Mouse (Mus musculus) liver, adult (tissue): ENCODE measurements around the gene Atp2a1.

Source experiments
- GATA4 ChIP-seq: IDR thresholded peaks from 2 replicates; pipeline ENCODE4 v1.6.1; 2014; ENCODE audit warnings: mild to moderate bottlenecking, low read length; ENCODE audit not compliant: insufficient replicate concordance

The Atp2a1 gene

GRCm38 (mm10) chr7:126444536-126444935 lies 18.4 kb downstream of the Atp2a1 start:
- TF ChIP-seq GATA4: no peak

GRCm38 (mm10) chr7:126443997-126444396 lies 18.9 kb downstream of the Atp2a1 start:
- TF ChIP-seq GATA4: no peak

- TF ChIP-seq GATA4: no peak
These were observed 22.8 kb downstream of the Atp2a1 start for GRCm38 (mm10) chr7:126440134-126440533.

- TF ChIP-seq GATA4: no peak
These were observed 26.1 kb downstream of the Atp2a1 start for GRCm38 (mm10) chr7:126436851-126437250.

- no peak for TF ChIP-seq GATA4
These were observed 27.1 kb downstream of the Atp2a1 start for GRCm38 (mm10) chr7:126435801-126436200.

GRCm38 (mm10) chr7:126434726-126435125 lies 28.2 kb downstream of the Atp2a1 start:
- no peak for TF ChIP-seq GATA4

- no peak for TF ChIP-seq GATA4
These were observed 32.7 kb downstream of the Atp2a1 start for GRCm38 (mm10) chr7:126430167-126430566.

GRCm38 (mm10) chr7:126429503-126429898 lies 33.4 kb downstream of the Atp2a1 start:
- no peak for TF ChIP-seq GATA4

- TF ChIP-seq GATA4: no peak
These were observed 34.0 kb downstream of the Atp2a1 start, which contains the start of gene Rabep2 for GRCm38 (mm10) chr7:126428631-126429502. Rabep2 (plus strand) TSS chr7:126428759.

GRCm38 (mm10) chr7:126428154-126428553 lies 34.8 kb downstream of the Atp2a1 start:
- no peak for TF ChIP-seq GATA4

- TF ChIP-seq GATA4: no peak
These were observed 35.5 kb downstream of the Atp2a1 start for GRCm38 (mm10) chr7:126427323-126427860.

GRCm38 (mm10) chr7:126424161-126424560 lies 38.7 kb downstream of the Atp2a1 start:
- TF ChIP-seq GATA4: no peak

- no peak for TF ChIP-seq GATA4
These were observed 41.2 kb downstream of the Atp2a1 start for GRCm38 (mm10) chr7:126421756-126422155.

GRCm38 (mm10) chr7:126418496-126418895 lies 44.4 kb downstream of the Atp2a1 start:
- no peak for TF ChIP-seq GATA4

- TF ChIP-seq GATA4: no peak
These were observed 45.3 kb downstream of the Atp2a1 start for GRCm38 (mm10) chr7:126417606-126418005.

- TF ChIP-seq GATA4: no peak
These were observed 45.9 kb downstream of the Atp2a1 start for GRCm38 (mm10) chr7:126417045-126417444.

GRCm38 (mm10) chr7:126416615-126417014 lies 46.3 kb downstream of the Atp2a1 start:
- TF ChIP-seq GATA4: no peak

- TF ChIP-seq GATA4: no peak
These were observed 48.2 kb downstream of the Atp2a1 start, which contains the start of gene Cd19 for GRCm38 (mm10) chr7:126414725-126415124. Cd19 (minus strand) TSS chr7:126414889.
